Mouse (Mus musculus) kidney, postnatal 4 days (tissue): ENCODE results near the gene Arhgef3.

Experiments
- DNase-seq, 2 experiments: peaks; one replicate each; pipeline ENCODE4 v3.0.0; 2021; ENCODE audit warnings: mixed read lengths in 2 of 2

Gene Arhgef3

DNA sequence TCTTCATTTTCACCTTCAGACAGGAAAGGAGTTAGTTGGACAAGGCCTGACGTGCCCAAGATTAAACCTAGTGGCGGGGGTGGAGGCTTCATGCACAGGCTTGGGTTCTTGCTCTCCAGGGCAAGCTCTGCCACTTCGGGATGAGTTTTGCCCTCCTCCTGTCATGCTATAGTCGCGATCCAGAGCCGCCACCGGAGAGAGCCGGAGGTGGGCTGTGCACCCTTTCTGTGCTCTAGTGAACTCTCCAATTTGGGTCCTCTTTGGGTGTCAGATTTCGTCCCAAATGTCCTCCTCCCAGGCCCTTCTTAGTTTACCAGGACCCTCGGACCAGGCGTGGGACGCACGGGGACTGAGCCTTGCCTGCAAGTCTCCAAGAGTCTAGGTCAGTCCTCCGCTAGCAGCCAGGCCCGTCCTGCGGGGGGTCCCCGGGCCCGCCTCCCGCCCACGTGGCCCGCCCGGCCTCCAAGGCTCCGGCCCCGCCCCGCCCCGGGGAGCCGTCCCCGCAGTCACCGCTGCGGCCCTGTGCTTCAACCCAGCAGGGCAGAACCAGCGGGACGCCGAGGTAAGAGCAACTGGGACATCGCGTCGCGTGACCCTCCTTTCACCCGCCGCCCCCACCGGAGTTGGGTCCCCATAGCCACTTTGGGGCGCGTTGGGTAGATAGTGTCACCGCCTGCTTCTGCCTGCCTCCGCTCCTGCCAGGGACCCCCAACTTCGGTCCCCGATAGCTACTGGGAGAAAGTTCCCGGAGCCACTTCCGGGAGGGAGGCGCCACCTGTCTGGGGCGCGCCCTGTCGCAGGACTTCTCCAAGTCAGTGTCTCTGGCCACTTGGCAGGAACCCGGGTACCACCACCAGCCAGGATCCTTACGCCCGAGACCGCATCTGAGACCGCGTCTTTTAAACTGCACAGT is at the start of gene Arhgef3:
Gene Arhgef3 (plus strand): TSS at position 538 of the 913 bp plus-strand sequence.
- peak; percentile 79 to 86 for DNase-seq

GRCm38 (mm10) chr14:27066171-27066929 is 48.3 kb upstream of the Arhgef3 start:
- peak; percentile 71 to 80 for DNase-seq

DNA sequence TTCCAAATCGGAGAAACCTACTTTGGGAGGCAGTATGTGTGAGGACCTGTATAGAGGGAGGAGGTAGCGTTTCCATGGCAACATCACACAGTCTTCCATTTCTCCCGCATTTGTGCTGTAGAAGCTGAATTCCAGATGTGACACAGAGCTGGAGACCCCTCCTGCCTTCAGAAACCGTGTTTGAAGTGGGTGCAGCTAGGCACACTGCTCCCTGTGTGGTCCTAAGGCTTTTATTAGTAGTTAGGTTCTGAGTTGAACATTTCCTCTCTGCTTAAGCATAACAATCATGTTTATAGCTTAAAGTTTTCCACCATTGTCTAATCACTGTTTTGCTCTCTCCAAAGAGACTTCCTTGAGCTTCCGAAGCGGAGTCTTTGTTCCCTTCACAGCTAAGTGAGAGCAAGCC is 46.8 kb upstream of the Arhgef3 start:
- DNase-seq = no peak

- DNase-seq = no peak
Measured at GRCm38 (mm10) chr14:27069434-27070097, 45.1 kb upstream of the Arhgef3 start.

- DNase-seq = no peak
Measured at GRCm38 (mm10) chr14:27070128-27070527, 44.6 kb upstream of the Arhgef3 start.

DNA sequence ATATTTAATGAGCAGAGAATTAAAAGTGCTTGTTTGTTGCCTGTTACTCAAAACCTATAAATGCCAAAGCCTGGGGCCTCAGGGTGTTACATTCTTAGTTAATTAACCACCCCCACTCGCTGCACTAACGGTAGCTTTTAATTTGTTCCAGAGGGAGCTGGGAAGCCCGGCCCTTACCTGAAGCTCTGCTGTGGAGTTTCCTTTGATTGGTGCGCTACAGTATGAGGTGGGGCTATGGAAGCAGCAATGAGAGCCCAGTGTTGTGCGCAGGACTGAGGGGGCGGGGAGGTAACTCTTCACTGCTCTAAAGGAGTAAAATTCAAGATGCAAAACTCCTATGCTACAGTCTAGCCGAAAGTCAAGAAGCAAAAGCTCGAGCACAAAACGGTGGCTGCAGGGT is 43.9 kb upstream of the Arhgef3 start:
- DNase-seq = peak; percentile 53 to 73

DNA sequence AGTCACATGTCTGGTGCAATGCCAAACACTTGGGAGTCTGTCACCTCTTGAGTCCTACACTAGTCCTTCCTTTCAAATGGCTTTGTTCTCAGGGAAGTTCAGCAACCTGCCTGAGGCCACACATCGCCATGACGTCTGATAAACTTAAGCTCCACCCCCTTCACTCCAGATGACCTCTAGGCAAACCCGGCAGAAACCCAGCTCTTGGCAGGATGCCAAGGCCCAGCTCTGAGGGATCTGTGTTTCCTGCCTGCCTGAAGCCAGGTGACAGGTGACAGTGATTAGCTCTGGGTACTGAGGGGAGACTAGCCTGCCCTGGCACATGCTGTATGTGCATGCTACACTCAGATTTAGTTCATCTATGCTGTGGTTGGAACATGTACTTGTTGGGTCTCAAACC is 42.7 kb upstream of the Arhgef3 start:
- DNase-seq = peak; percentile 47 to 66

DNA sequence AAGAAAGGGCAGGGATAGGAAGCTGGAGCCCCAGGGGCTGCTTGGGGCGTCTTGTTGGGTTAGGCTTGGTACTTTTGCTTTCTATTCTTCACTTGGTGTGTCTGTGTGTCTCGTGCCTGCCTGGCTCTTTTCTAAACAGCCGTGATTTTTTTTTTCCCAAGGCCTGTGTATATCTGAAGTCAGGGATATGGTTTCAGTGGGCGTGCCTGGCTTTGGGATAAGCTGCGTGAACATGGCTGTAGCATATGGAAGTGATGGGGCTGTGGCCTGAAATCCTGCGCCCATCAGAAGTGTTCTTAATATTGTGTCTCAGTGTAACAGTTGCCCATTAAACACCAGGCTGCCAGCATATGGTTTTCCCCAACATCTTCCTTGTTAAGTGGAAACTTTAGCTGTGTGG is 39.6 kb upstream of the Arhgef3 start:
- DNase-seq = no peak

GRCm38 (mm10) chr14:27075909-27076521 is 38.7 kb upstream of the Arhgef3 start:
- no peak for DNase-seq

- DNase-seq = no peak
Measured at GRCm38 (mm10) chr14:27076522-27076920, 38.2 kb upstream of the Arhgef3 start.

DNA sequence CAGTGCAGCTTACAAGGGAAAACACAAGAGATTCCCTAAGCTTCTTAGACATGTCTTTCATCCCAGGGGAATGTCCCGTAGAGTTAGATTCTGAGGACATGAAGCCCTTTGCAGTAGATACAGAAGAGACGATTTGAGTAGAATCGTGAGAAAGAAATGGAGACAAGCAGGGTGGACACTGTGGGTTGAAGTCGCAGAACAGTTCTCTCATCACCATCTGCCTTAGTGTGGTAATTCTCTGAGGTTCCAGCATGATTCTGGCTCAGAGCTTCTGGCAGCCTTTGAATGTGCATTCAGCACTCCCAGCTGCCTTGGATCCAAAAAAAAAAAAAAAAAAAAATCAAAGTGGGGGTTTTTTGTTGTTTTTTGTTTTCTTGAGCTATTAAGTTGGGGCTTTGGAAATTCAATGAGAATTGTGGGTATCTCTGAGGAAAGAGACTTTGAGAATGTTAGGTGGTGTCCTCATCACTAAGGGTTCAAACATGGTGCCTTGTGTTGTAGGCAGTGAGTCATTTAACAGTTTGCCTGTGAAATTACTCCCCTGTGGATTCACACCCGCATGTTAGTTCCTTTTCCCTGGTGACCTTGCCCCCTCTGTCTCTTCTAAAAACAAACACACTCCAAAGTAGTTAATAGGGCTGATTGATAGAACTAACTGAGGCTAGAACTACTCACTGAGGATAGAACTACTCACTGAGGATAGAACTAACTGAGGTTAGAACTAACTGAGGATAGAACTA is 33.0 kb upstream of the Arhgef3 start:
- DNase-seq = no peak

DNA sequence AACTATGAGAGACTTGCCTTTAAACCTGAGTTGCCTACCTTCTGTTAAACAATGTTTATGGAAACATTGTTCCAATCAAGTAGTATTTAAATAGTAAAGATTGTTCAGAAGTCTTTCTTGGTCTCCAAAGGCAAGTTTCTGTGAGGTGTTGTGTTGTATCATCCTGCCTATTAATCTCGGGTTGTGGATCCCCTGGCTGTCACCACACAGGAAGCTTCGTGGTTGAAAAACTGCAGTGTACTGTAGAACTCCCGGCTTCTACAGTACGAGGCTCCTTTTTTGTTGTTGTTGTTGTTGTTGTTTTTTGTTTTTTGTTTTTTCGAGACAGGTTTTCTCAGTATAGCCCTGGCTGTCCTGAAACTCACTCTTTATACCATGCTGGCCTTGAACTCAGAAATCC is 29.2 kb upstream of the Arhgef3 start:
- DNase-seq = no peak

DNA sequence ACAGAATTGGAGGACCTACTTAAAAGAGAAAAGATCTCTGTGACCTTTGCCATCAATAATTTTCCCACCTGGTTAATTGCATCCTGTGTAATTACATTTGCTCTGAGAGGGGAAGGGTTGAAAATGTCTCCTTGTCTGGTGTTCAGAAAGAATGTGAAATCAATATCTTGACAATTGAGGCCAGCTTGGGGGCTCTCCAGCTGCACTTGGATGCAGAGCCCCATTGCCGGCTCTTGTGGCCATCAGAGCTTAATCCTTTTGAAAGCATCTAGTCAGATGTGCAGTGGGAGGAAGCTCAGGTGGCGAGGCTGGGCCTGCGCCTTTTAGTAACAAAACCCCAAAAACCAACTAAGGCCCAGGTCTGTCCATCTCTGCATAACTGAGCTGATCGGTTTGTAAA is 28.7 kb upstream of the Arhgef3 start:
- no peak for DNase-seq

GRCm38 (mm10) chr14:27094247-27094646 is 20.5 kb upstream of the Arhgef3 start:
- DNase-seq = no peak

- DNase-seq = no peak
Measured at GRCm38 (mm10) chr14:27096133-27096532, 18.6 kb upstream of the Arhgef3 start.

DNA sequence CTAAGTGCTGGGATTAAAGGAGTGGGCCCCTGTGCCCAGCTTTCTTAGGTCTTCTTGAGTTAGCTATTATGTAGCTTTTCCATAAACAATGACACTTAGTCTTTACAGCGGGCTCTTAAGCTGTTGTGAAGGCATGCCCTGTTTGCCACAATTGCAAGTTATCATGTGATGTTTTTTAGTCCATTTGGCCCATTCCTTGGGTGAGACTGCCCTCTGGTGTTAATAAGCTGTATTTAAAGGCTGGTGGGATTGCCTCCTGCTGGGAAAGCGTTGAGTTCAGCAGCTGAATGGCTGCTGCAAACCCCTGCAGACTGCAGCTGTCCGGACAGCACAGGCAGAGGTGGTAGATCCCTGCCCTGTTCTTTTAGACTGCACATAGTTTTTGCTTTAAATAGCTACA is 17.9 kb upstream of the Arhgef3 start:
- DNase-seq = peak; percentile 69 to 74

GRCm38 (mm10) chr14:27101735-27102134 is 13.0 kb upstream of the Arhgef3 start:
- DNase-seq = no peak

DNA sequence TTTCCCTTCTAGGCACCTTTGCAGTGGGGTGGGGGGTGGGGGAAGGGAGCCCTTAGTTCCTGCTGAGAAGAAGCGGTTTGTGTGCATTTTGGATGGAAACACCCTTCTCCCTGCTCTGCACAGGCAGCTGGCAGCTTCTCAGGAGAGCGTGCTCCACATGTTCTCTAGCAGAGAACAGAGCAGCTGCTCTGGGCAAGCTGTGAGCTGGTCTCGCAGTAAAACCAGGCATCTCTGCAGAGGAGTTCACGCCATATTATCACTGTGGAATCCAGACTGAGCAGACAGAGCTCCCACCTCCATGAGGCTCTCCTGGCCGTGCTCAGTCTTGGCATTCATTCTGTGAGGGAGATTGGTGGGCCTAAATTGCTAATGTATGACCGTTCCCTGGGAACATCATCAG is 12.0 kb upstream of the Arhgef3 start:
- no peak for DNase-seq

DNA sequence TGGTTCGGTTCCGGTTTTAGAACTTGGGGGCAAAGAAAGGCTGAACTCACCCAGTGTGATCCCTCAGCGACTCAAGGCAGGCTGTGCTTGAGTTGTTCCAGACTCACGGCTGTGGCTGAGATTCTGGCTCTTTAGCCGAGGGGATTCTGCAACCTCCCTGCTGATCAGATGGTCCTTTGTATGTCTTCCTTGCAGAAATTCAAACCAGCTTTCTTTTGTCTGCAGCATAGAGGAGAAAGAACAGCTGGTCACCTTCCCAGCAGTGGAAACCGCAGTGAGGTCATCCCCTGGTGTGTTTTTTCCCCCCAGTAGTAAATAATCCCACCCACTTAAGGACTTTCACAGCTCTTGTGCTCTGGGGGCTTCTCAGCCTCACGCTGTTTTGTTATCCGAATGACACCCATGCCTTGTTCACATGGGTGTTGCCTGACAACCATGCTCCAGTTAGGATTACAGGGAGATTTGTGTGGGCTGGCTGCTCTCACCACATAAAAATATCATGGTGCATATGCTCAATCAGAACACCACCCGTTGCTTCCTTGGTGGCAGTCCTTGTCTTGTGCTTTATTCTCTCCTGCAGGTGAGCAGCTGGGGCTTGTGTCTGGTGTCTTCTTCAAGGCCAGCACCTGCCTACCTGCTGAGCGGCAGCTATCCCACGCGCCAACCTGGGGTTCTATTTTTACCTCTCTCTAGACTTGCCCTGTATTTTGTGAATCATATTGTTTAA is 8.8 kb upstream of the Arhgef3 start:
- peak in 1 of 2 experiments; percentile 18 for DNase-seq

GRCm38 (mm10) chr14:27108748-27109504 is 5.8 kb upstream of the Arhgef3 start:
- DNase-seq = peak; percentile 55 to 71

- peak in 1 of 2 experiments; percentile 27 for DNase-seq
Measured at GRCm38 (mm10) chr14:27115275-27115660, 569 bp downstream of the Arhgef3 start.
